Mouse (Mus musculus): ENCODE measurements at regions not wholly inside any gene's neighbourhood (a gene's known extent, or its start where the extent isn't known, plus 50 kb on each side); places are given as distances from the start of the nearest gene placed in this dataset.

DNA sequence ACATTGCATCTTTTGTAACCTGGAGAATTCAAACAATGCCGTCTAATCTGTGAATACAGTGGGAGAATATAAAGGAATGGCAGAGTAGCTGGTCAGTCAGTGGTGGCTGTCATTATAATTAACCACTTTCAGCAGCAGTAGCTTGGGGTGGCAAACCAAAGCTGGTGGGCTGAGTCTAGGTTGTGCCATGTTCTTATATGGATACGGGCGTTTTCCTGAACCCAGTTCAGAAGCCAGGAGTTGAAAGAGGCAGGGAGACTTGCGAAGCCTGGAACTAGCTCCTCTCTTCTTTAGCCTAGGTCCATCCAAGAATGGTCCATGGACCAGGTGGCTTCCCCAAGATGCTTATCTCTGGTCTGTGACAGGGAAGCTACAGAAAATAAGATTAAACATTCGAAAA is 135.7 kb downstream of the Btg1 start:
- no peak for TF ChIP-seq EP300 (IDR thresholded peaks at IDR 0.05; ENCODE audit: insufficient read depth, low read depth, low read length)
- no peak for TF ChIP-seq POLR2A (IDR thresholded peaks at IDR 0.05; ENCODE audit: insufficient read depth, low read length)
